Mouse (Mus musculus) heart, adult 2 months (tissue): Measurements from ENCODE around the gene Asb1.

ENCODE experiments used
- CTCF ChIP-seq: fragments of 200-600 bp; IDR thresholded peaks from 2 replicates; pipeline ENCODE4 v1.8.1; 2022; ENCODE audit warnings: antibody characterized with exemption, mild to moderate bottlenecking, moderate library complexity
- EP300 ChIP-seq: fragments of 200-500 bp; IDR thresholded peaks from 2 replicates; pipeline ENCODE4 v1.6.1; 2011; ENCODE audit warnings: low read depth, low read length, control low read depth; ENCODE audit not compliant: insufficient read depth

- TF ChIP-seq CTCF (no peak), EP300 (0 out of 2 replicates have a peak, but pooled peaks have one; percentile 29)
Measured at GRCm38 (mm10) chr1:91494457-91495140, 45.7 kb upstream of the Asb1 start, which contains the start of gene Traf3ip1.
